16 mouse cellular contexts compared by ENCODE assay signal in the genomic region with DNA sequence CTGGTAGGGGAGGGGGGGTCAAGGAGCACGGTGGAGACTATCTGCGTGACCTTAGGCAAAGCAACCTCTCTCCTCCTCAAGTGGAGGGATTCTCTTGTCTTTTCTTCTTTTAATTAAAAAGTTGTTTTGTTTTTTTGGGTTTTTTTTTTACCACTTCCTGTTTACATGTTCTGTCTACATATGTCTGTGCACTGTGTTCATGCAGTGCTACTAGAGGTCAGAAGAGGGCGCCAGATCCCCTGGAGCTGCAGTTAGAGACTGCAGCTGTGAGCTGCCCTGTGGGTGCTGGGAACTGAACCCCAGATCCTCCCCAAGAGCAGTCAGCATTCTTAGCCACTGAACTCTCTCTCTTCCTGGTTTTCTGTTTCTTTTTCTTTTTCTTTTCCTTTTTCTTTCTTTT. TPM values are rescaled to one million over a fixed set of nuclear protein-coding genes. Genes with fewer than 3 reads are reported as not detected.
A peak's percentile ranks its signal among the peaks of the same experiment; 100 is the strongest.
DNase-seq lines count a peak whose midpoint lies in the region; ATAC-seq and TF ChIP-seq lines count a peak whose summit lies in the region.
"Had no signal": no experiment of that assay in that cellular context is flagged by ENCODE, and none has a peak within 500 bp of the region (broad histone marks: within the 10 kb centered on the region; RNA-seq: fewer than 3 reads in every experiment).

No protein-coding gene starts in this region.

- H3K27ac ChIP-seq in CH12.LX (ENCODE audit: insufficient read depth, low read depth): no peak overlapping the region
- H3K27ac ChIP-seq in midbrain, embryonic 15.5 days: no peak overlapping the region
- H3K27ac ChIP-seq: embryonic facial prominence, embryonic 13.5 days; forebrain, embryonic 15.5 days; limb, embryonic 10.5 days; neural tube, embryonic 15.5 days had no signal

- H3K27me3 ChIP-seq in CH12.LX (replicated peaks): peaks cover 64% of the 10 kb centered on the region
- H3K27me3 ChIP-seq in splenic B cell, adult 2 months (ENCODE audit: control insufficient read depth, insufficient read depth, low read length, poor library complexity, severe bottlenecking): no peaks in the 10 kb centered on the region
- H3K27me3 ChIP-seq in midbrain, embryonic 15.5 days (replicated peaks): no peaks in the 10 kb centered on the region
- H3K27me3 ChIP-seq: embryonic facial prominence, embryonic 13.5 days; forebrain, embryonic 15.5 days had no signal

- no peak overlapping the region for H3K4me3 ChIP-seq in lung, adult 2 months (replicated peaks; ENCODE audit: extremely low read depth, low read depth, low read length)
- H3K4me3 ChIP-seq in CH12.LX (replicated peaks in 1 of 3; ENCODE audit: low read depth in 2 of 3, low read length in 2 of 3, poor library complexity in 1 of 3): no peak overlapping the region
- H3K4me3 ChIP-seq in midbrain, embryonic 15.5 days: no peak overlapping the region
- H3K4me3 ChIP-seq: embryonic facial prominence, embryonic 13.5 days; forebrain, embryonic 15.5 days; limb, embryonic 10.5 days; neural tube, embryonic 15.5 days had no signal

- H3K9ac ChIP-seq in CH12.LX (ENCODE audit: insufficient read depth, low read depth): no peak overlapping the region
- H3K9ac ChIP-seq in midbrain, embryonic 15.5 days: no peak overlapping the region
- H3K9ac ChIP-seq: embryonic facial prominence, embryonic 13.5 days; forebrain, embryonic 15.5 days; neural tube, embryonic 15.5 days had no signal

- no peaks in the 10 kb centered on the region for H3K36me3 ChIP-seq in CH12.LX (replicated peaks in 1 of 2; ENCODE audit: control insufficient read depth in 1 of 2, insufficient read depth in 1 of 2, low read length in 1 of 2)
- no peaks in the 10 kb centered on the region for H3K36me3 ChIP-seq in splenic B cell, adult 2 months (ENCODE audit: control insufficient read depth, insufficient read depth, low read length, poor library complexity, severe bottlenecking)
- peaks cover 13% of the 10 kb centered on the region; the same call in 1 of the 2 replicates for H3K36me3 ChIP-seq in midbrain, embryonic 15.5 days (replicated peaks)
- H3K36me3 ChIP-seq: embryonic facial prominence, embryonic 13.5 days; limb, embryonic 10.5 days had no signal

- no peaks in the 10 kb centered on the region for H3K4me1 ChIP-seq in lung, adult 2 months (ENCODE audit: control insufficient read depth, insufficient read depth, low read length)
- peaks cover 0 to 4% of the 10 kb centered on the region in 2 experiments; a peak in 1 of 4 replicates for H3K4me1 ChIP-seq in CH12.LX (ENCODE audit: control insufficient read depth in 1 of 2, insufficient read depth in 2 of 2)
- no peaks in the 10 kb centered on the region for H3K4me1 ChIP-seq in midbrain, embryonic 15.5 days
- H3K4me1 ChIP-seq: embryonic facial prominence, embryonic 13.5 days; forebrain, embryonic 15.5 days; limb, embryonic 10.5 days; neural tube, embryonic 15.5 days had no signal

- ATAC-seq in midbrain, embryonic 15.5 days (replicated peaks): no peak
- ATAC-seq: forebrain, embryonic 15.5 days; midbrain, embryonic 16.5 days had no signal

- dilution Hi-C loops in CH12.LX (cut with MboI; ENCODE audit: extremely low pct_ligation_motif_present, extremely low pct_unique_long_range_greater_than_20kb, low sequenced_read_pairs): no loop called here

- H3K79me2 ChIP-seq in CH12.LX (replicated peaks; ENCODE audit: control insufficient read depth, extremely low read depth, insufficient read depth, poor library complexity, severe bottlenecking): no peaks in the 10 kb centered on the region

- peak; percentile 6 for TF ChIP-seq RAD21 in CH12.LX (IDR thresholded peaks at IDR 0.05; ENCODE audit: low read depth, low read length)

- in situ Hi-C loops in CH12.LX (cut with MboI; ENCODE audit: low pct_ligation_motif_present, low pct_unique_long_range_greater_than_20kb, low sequenced_read_pairs): no loop called here

- DNase-seq in lung, adult 2 months: no peak
- DNase-seq in lung, postnatal 4 days: no peak
- no peak for DNase-seq in CH12.LX (ENCODE audit: extremely low read depth)
- DNase-seq in R1 (ENCODE audit: low read depth, low spot score): peak; percentile 79
- DNase-seq in splenic B cell, adult 2 months (ENCODE audit: low read depth, low spot score): peak; percentile 41
- DNase-seq in natural killer cell, adult 2 months (ENCODE audit: low spot score in 2 of 2): no peak
- DNase-seq: cerebellum, postnatal 14 days; heart, postnatal 4 days; kidney, adult 11 months; lung, postnatal 14 days had no signal

- 0 out of 2 replicates have a peak, but pooled peaks have one; percentile 10 for TF ChIP-seq CTCF in lung, adult 2 months (IDR thresholded peaks at IDR 0.05; ENCODE audit: insufficient read depth, low read length)
- peak; percentile 7 to 32; a peak in 2 of 4 replicates for TF ChIP-seq CTCF in CH12.LX (conservative IDR thresholded peaks at IDR 0.05 in 1 of 2, IDR thresholded peaks at IDR 0.05 in 1 of 2; ENCODE audit: low read depth in 2 of 2, low read length in 2 of 2)

- 82% methylated on average over 3 of the region's 3 CpGs for WGBS in lung, adult 2 months
- WGBS in midbrain, embryonic 15.5 days: 84% methylated on average over 3 of the region's 3 CpGs

- TF ChIP-seq EP300 in CH12.LX (IDR thresholded peaks at IDR 0.05; ENCODE audit: low read length): no peak

- H3K9me3 ChIP-seq in CH12.LX (replicated peaks; ENCODE audit: low read length): peaks cover 11% of the 10 kb centered on the region
- no peaks in the 10 kb centered on the region for H3K9me3 ChIP-seq in midbrain, embryonic 15.5 days
- H3K9me3 ChIP-seq: forebrain, embryonic 15.5 days; limb, embryonic 10.5 days; neural tube, embryonic 15.5 days had no signal

- no peak overlapping the region for H3K4me2 ChIP-seq in CH12.LX (ENCODE audit: insufficient read depth, low read depth, poor library complexity, severe bottlenecking)
- H3K4me2 ChIP-seq in midbrain, embryonic 15.5 days: no peak overlapping the region
- H3K4me2 ChIP-seq: embryonic facial prominence, embryonic 13.5 days; forebrain, embryonic 15.5 days; neural tube, embryonic 15.5 days had no signal

- no peak for TF ChIP-seq POLR2A in lung, adult 2 months (IDR thresholded peaks at IDR 0.05; ENCODE audit: borderline replicate concordance, extremely low read depth, low read depth, low read length)
- TF ChIP-seq POLR2A in CH12.LX (IDR thresholded peaks at IDR 0.05; ENCODE audit: low read depth, low read length): no peak

TF ChIP-seq in CH12.LX, 34 proteins besides CTCF, POLR2A, EP300 and RAD21:
- TF ChIP-seq IRF4 (IDR thresholded peaks at IDR 0.05; ENCODE audit: low read depth, low read length) (no peak), CHD1 (IDR thresholded peaks at IDR 0.05; ENCODE audit: low read depth, low read length) (no peak), PAX5 (IDR thresholded peaks at IDR 0.05; ENCODE audit: low read length) (no peak), CHD2 (IDR thresholded peaks at IDR 0.05; ENCODE audit: low read length) (no peak), KAT2A (IDR thresholded peaks at IDR 0.05; ENCODE audit: insufficient replicate concordance, low read length) (no peak), MXI1 (IDR thresholded peaks at IDR 0.05; ENCODE audit: low read depth, low read length) (no peak), ZNF384 (IDR thresholded peaks at IDR 0.05; ENCODE audit: low read depth, low read length) (no peak), E2F4 (IDR thresholded peaks at IDR 0.05; ENCODE audit: insufficient replicate concordance, low read depth, low read length) (no peak), UBTF (IDR thresholded peaks at IDR 0.05; ENCODE audit: low read depth, low read length) (no peak), NRF1 (IDR thresholded peaks at IDR 0.05; ENCODE audit: low read depth, low read length) (no peak), MAX (IDR thresholded peaks at IDR 0.05; ENCODE audit: low read length) (no peak), POLR2AphosphoS2 (IDR thresholded peaks at IDR 0.05; ENCODE audit: low read depth, low read length) (no peak), MEF2A (IDR thresholded peaks at IDR 0.05; ENCODE audit: borderline replicate concordance, low read depth, low read length) (no peak), NELFE (IDR thresholded peaks at IDR 0.05; ENCODE audit: low read depth, low read length) (no peak), ETS1 (conservative IDR thresholded peaks at IDR 0.05; ENCODE audit: low read depth, low read length) (no peak), MYC (IDR thresholded peaks at IDR 0.05; ENCODE audit: low read depth, low read length) (no peak), ZMIZ1 (IDR thresholded peaks at IDR 0.05; ENCODE audit: low read depth, low read length) (no peak), JUN (IDR thresholded peaks at IDR 0.05; ENCODE audit: insufficient read depth, low read depth, low read length) (no peak), RCOR1 (conservative IDR thresholded peaks at IDR 0.05; ENCODE audit: low read depth, low read length) (no peak), MAFK (IDR thresholded peaks at IDR 0.05; ENCODE audit: insufficient replicate concordance, low read length) (no peak)

RNA-seq across cellular contexts. Expression of a gene that starts 28.4 kb away (rescaled TPM):
- polyA plus RNA-seq in lung, adult 2 months (2012; rRNA removed): 0.05 and 0.13 TPM in 2 replicates
- total RNA-seq in CH12.LX (2012; rRNA removed): 0.29 and 0.38 TPM in 2 replicates
- 0.18 and 0.21 TPM in 2 replicates for total RNA-seq in CH12.LX (2014; rRNA removed)
- polyA plus RNA-seq in CH12.LX (2012; ENCODE audit: insufficient read length, low read depth): 0.20 and 0.24 TPM in 2 replicates
- polyA plus RNA-seq in midbrain, embryonic 15.5 days (2015; fragmentation: Nextera tagmentation; extraction: Ambion mirVana): 4.0 and 4.4 TPM in 2 replicates

RNA-seq across cellular contexts. Expression of a gene that starts 28.7 kb away (rescaled TPM):
- polyA plus RNA-seq in lung, adult 2 months (2012; rRNA removed): 71.6 and 78.8 TPM in 2 replicates
- 6.3 and 9.4 TPM in 2 replicates for total RNA-seq in CH12.LX (2012; rRNA removed)
- total RNA-seq in CH12.LX (2014; rRNA removed): 2.8 and 4.3 TPM in 2 replicates
- 5.0 and 7.6 TPM in 2 replicates for polyA plus RNA-seq in CH12.LX (2012; ENCODE audit: insufficient read length, low read depth)
- 17.9 and 19.5 TPM in 2 replicates for polyA plus RNA-seq in midbrain, embryonic 15.5 days (2015; fragmentation: Nextera tagmentation; extraction: Ambion mirVana)

RNA-seq across cellular contexts. Expression of a gene that starts 54.5 kb away (rescaled TPM):
- 10.2 and 10.5 TPM in 2 replicates for polyA plus RNA-seq in lung, adult 2 months (2012; rRNA removed)
- total RNA-seq in CH12.LX (2012; rRNA removed): 2.6 and 2.8 TPM in 2 replicates
- 2.7 and 3.9 TPM in 2 replicates for total RNA-seq in CH12.LX (2014; rRNA removed)
- polyA plus RNA-seq in CH12.LX (2012; ENCODE audit: insufficient read length, low read depth): 1.8 and 2.7 TPM in 2 replicates
- 7.9 and 9.9 TPM in 2 replicates for polyA plus RNA-seq in midbrain, embryonic 15.5 days (2015; fragmentation: Nextera tagmentation; extraction: Ambion mirVana)

Comparison
In these comparisons a context has a peak if more than half of its experiments do, and no peak if none do; other contexts are left out.
1. DNase-seq: peak in R1 (single experiment) and splenic B cell, adult 2 months (single experiment); none in lung, adult 2 months (single experiment), lung, postnatal 4 days (0 of 2), CH12.LX (single experiment) and natural killer cell, adult 2 months (0 of 2).